Mouse (Mus musculus): ENCODE measurements at regions not wholly inside any gene's neighbourhood (a gene's known extent, or its start where the extent isn't known, plus 50 kb on each side); places are given as distances from the start of the nearest gene placed in this dataset.

GRCm38 (mm10) chr4:56261992-56262391 is 477.9 kb upstream of the Gm26657 start:
- DNase-seq: no peak

GRCm38 (mm10) chr4:56252375-56252774 is 487.5 kb upstream of the Gm26657 start:
- no peak for DNase-seq

- DNase-seq: no peak
Measured at GRCm38 (mm10) chr4:56251766-56252165, 488.1 kb upstream of the Gm26657 start.

GRCm38 (mm10) chr4:56250611-56251010 is 489.3 kb upstream of the Gm26657 start:
- DNase-seq: no peak

GRCm38 (mm10) chr4:56243863-56244262 is 496.0 kb upstream of the Gm26657 start:
- DNase-seq: no peak

GRCm38 (mm10) chr4:56238496-56239488 is 501.1 kb upstream of the Gm26657 start:
- DNase-seq: no peak

GRCm38 (mm10) chr4:56231414-56231813 is 508.5 kb upstream of the Gm26657 start:
- DNase-seq: no peak

GRCm38 (mm10) chr4:56230451-56230850 is 509.4 kb upstream of the Gm26657 start:
- DNase-seq: no peak

GRCm38 (mm10) chr4:56226493-56226892 is 513.4 kb upstream of the Gm26657 start:
- DNase-seq: no peak

GRCm38 (mm10) chr4:56224542-56224941 is 515.3 kb upstream of the Gm26657 start:
- DNase-seq: no peak

GRCm38 (mm10) chr4:56222023-56222776 is 517.7 kb upstream of the Gm26657 start:
- DNase-seq: no peak

- no peak for DNase-seq
Measured at GRCm38 (mm10) chr4:56220531-56220930, 519.3 kb upstream of the Gm26657 start.

GRCm38 (mm10) chr4:56209499-56209898 is 530.4 kb upstream of the Gm26657 start:
- no peak for DNase-seq

GRCm38 (mm10) chr4:56207726-56208125 is 532.1 kb upstream of the Gm26657 start:
- DNase-seq: no peak

GRCm38 (mm10) chr4:56205069-56205468 is 534.8 kb upstream of the Gm26657 start:
- no peak for DNase-seq

- DNase-seq: no peak
Measured at GRCm38 (mm10) chr4:56193365-56193764, 546.5 kb upstream of the Gm26657 start.

GRCm38 (mm10) chr4:56192516-56192915 is 547.4 kb upstream of the Gm26657 start:
- DNase-seq: no peak

- no peak for DNase-seq
Measured at GRCm38 (mm10) chr4:56179566-56179965, 560.3 kb upstream of the Gm26657 start.

- no peak for DNase-seq
Measured at GRCm38 (mm10) chr4:56178844-56179481, 560.9 kb upstream of the Gm26657 start.

- DNase-seq: no peak
Measured at GRCm38 (mm10) chr4:56161257-56161594, 578.6 kb upstream of the Gm26657 start.

- DNase-seq: no peak
Measured at GRCm38 (mm10) chr4:56160551-56161256, 579.2 kb upstream of the Gm26657 start.

GRCm38 (mm10) chr4:56157521-56158065 is 582.3 kb upstream of the Gm26657 start:
- DNase-seq: no peak
